17 mouse cellular contexts compared by ENCODE assay signal in the genomic region with DNA sequence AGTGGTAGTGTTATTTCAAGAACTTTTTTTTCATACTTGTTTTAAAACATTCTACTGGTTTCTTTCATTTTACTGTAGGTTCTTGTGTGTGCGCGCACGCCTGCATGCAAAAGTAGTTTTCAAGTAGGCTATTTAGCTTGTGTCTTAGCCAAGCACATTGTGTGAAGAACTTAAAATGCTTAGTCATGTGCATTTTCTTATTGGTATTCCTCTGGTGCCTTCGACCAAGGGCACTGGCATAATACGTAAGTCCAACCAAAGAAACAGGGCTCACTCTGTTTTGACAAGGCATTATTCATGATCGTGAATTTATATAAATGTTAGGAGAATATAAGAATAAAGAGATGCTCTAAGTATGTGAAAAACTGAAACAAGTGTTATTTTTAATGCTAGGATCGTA.
DNase-seq lines count a peak whose midpoint lies in the region; ATAC-seq and TF ChIP-seq lines count a peak whose summit lies in the region.
"Had no signal": no experiment of that assay in that cellular context is flagged by ENCODE, and none has a peak within 500 bp of the region (broad histone marks: within the 10 kb centered on the region; RNA-seq: fewer than 3 reads in every experiment).

No protein-coding gene starts in this region.

- no peak overlapping the region for H3K9ac ChIP-seq in hindbrain, embryonic 15.5 days
- no peak overlapping the region for H3K9ac ChIP-seq in hindbrain, embryonic 12.5 days
- H3K9ac ChIP-seq in midbrain, embryonic 12.5 days (replicated peaks) = no peak overlapping the region
- no peak overlapping the region for H3K9ac ChIP-seq in midbrain, embryonic 13.5 days (replicated peaks)
- H3K9ac ChIP-seq in midbrain, embryonic 16.5 days (ENCODE audit: low read depth, low read length) = no peak overlapping the region
- H3K9ac ChIP-seq: stomach, embryonic 15.5 days had no signal

- no peak for TF ChIP-seq CTCF in layer of hippocampus, adult 2 months (conservative IDR thresholded peaks at IDR 0.05)

- peak in 1 of 2 experiments; percentile 32 for DNase-seq in layer of hippocampus, adult 2 months (ENCODE audit: low spot score in 2 of 2)
- no peak for DNase-seq in layer of hippocampus, adult 9-10 months (ENCODE audit: low spot score)
- DNase-seq in right cerebral cortex, adult 18-20 months = no peak
- DNase-seq: adrenal gland, adult 8-10 months; cerebellum, adult 11-12 months; cerebellum, postnatal 36 days; heart, postnatal 14 days; kidney, postnatal 14 days; lung, adult 18-20 months; lung, postnatal 4 days had no signal

- no peak overlapping the region for H3K27ac ChIP-seq in hindbrain, embryonic 15.5 days (replicated peaks)
- no peak overlapping the region for H3K27ac ChIP-seq in hindbrain, embryonic 12.5 days
- H3K27ac ChIP-seq in layer of hippocampus, adult 2 months = peak overlapping the region; percentile 86
- H3K27ac ChIP-seq in midbrain, embryonic 12.5 days (replicated peaks) = no peak overlapping the region
- H3K27ac ChIP-seq in midbrain, embryonic 13.5 days = no peak overlapping the region
- H3K27ac ChIP-seq in midbrain, embryonic 16.5 days (ENCODE audit: low read length) = no peak overlapping the region
- H3K27ac ChIP-seq: stomach, embryonic 15.5 days had no signal

- no peaks in the 10 kb centered on the region for H3K27me3 ChIP-seq in hindbrain, embryonic 15.5 days
- no peaks in the 10 kb centered on the region for H3K27me3 ChIP-seq in hindbrain, embryonic 12.5 days
- H3K27me3 ChIP-seq in midbrain, embryonic 12.5 days = peaks cover 33% of the 10 kb centered on the region
- peaks cover 32% of the 10 kb centered on the region for H3K27me3 ChIP-seq in midbrain, embryonic 13.5 days
- H3K27me3 ChIP-seq in midbrain, embryonic 16.5 days (ENCODE audit: control insufficient read depth, insufficient read depth, low read depth, low read length) = no peaks in the 10 kb centered on the region
- H3K27me3 ChIP-seq: stomach, embryonic 15.5 days had no signal

- peaks cover 5% of the 10 kb centered on the region; the same call in 1 of the 2 replicates for H3K4me1 ChIP-seq in hindbrain, embryonic 15.5 days (replicated peaks)
- peaks cover 5% of the 10 kb centered on the region; the same call in 1 of the 2 replicates for H3K4me1 ChIP-seq in hindbrain, embryonic 12.5 days
- peaks cover 7% of the 10 kb centered on the region for H3K4me1 ChIP-seq in midbrain, embryonic 12.5 days
- peaks cover 23% of the 10 kb centered on the region for H3K4me1 ChIP-seq in midbrain, embryonic 13.5 days (replicated peaks)
- peaks cover 10% of the 10 kb centered on the region for H3K4me1 ChIP-seq in midbrain, embryonic 16.5 days (ENCODE audit: control insufficient read depth, insufficient read depth, low read length)
- H3K4me1 ChIP-seq: stomach, embryonic 15.5 days had no signal

- ATAC-seq in hindbrain, embryonic 15.5 days (ENCODE audit: low FRiP score, low read depth) = peak; percentile 51; the same call in 1 of the 2 replicates
- ATAC-seq in hindbrain, embryonic 12.5 days (ENCODE audit: low FRiP score) = no peak
- ATAC-seq in midbrain, embryonic 12.5 days (ENCODE audit: low FRiP score, low read depth) = peak; percentile 51; the same call in 1 of the 2 replicates
- ATAC-seq in midbrain, embryonic 13.5 days = no peak
- ATAC-seq in midbrain, embryonic 16.5 days = peak; percentile 67; the same call in 1 of the 2 replicates

- WGBS in hindbrain, embryonic 15.5 days = 70% methylated on average over 7 of the region's 7 CpGs
- WGBS in hindbrain, embryonic 12.5 days = 79% methylated on average over 7 of the region's 7 CpGs
- WGBS in midbrain, embryonic 12.5 days = 73% methylated on average over 7 of the region's 7 CpGs
- WGBS in midbrain, embryonic 13.5 days = 52% methylated on average over 7 of the region's 7 CpGs
- 66% methylated on average over 7 of the region's 7 CpGs for WGBS in midbrain, embryonic 16.5 days

- no peaks in the 10 kb centered on the region for H3K9me3 ChIP-seq in hindbrain, embryonic 15.5 days
- no peaks in the 10 kb centered on the region for H3K9me3 ChIP-seq in hindbrain, embryonic 12.5 days (replicated peaks)
- no peaks in the 10 kb centered on the region for H3K9me3 ChIP-seq in midbrain, embryonic 12.5 days
- no peaks in the 10 kb centered on the region for H3K9me3 ChIP-seq in midbrain, embryonic 13.5 days
- H3K9me3 ChIP-seq in midbrain, embryonic 16.5 days (replicated peaks; ENCODE audit: control insufficient read depth, low read length, poor library complexity, severe bottlenecking) = no peaks in the 10 kb centered on the region
- H3K9me3 ChIP-seq: stomach, embryonic 15.5 days had no signal

- H3K4me3 ChIP-seq in hindbrain, embryonic 15.5 days = no peak overlapping the region
- H3K4me3 ChIP-seq in hindbrain, embryonic 12.5 days = no peak overlapping the region
- no peak overlapping the region for H3K4me3 ChIP-seq in layer of hippocampus, adult 2 months
- H3K4me3 ChIP-seq in midbrain, embryonic 12.5 days = no peak overlapping the region
- no peak overlapping the region for H3K4me3 ChIP-seq in midbrain, embryonic 13.5 days (replicated peaks)
- H3K4me3 ChIP-seq in midbrain, embryonic 16.5 days (ENCODE audit: low read depth, low read length) = no peak overlapping the region
- H3K4me3 ChIP-seq: stomach, embryonic 15.5 days had no signal

- H3K4me2 ChIP-seq in hindbrain, embryonic 15.5 days = no peak overlapping the region
- no peak overlapping the region for H3K4me2 ChIP-seq in hindbrain, embryonic 12.5 days (replicated peaks)
- no peak overlapping the region for H3K4me2 ChIP-seq in midbrain, embryonic 12.5 days (replicated peaks)
- H3K4me2 ChIP-seq in midbrain, embryonic 13.5 days (replicated peaks) = no peak overlapping the region
- no peak overlapping the region for H3K4me2 ChIP-seq in midbrain, embryonic 16.5 days (ENCODE audit: low read length)
- H3K4me2 ChIP-seq: heart, embryonic 11.5 days; stomach, embryonic 15.5 days had no signal

- H3K36me3 ChIP-seq in hindbrain, embryonic 15.5 days = no peaks in the 10 kb centered on the region
- no peaks in the 10 kb centered on the region for H3K36me3 ChIP-seq in hindbrain, embryonic 12.5 days
- H3K36me3 ChIP-seq in midbrain, embryonic 12.5 days = no peaks in the 10 kb centered on the region
- H3K36me3 ChIP-seq in midbrain, embryonic 13.5 days = no peaks in the 10 kb centered on the region
- no peaks in the 10 kb centered on the region for H3K36me3 ChIP-seq in midbrain, embryonic 16.5 days (ENCODE audit: control insufficient read depth, insufficient read depth, low read length)
- H3K36me3 ChIP-seq: stomach, embryonic 15.5 days had no signal

Comparison
In these comparisons a context has a peak if more than half of its experiments do, and no peak if none do; other contexts are left out.
1. ATAC-seq: peak in hindbrain, embryonic 15.5 days (single experiment), midbrain, embryonic 12.5 days (single experiment) and midbrain, embryonic 16.5 days (single experiment); none in hindbrain, embryonic 12.5 days (single experiment) and midbrain, embryonic 13.5 days (single experiment).